Mouse (Mus musculus): ENCODE measurements at regions not wholly inside any gene's neighbourhood (a gene's known extent, or its start where the extent isn't known, plus 50 kb on each side); places are given as distances from the start of the nearest gene placed in this dataset.

- DNase-seq (no peak), ATAC-seq (no peak)
- no peaks in the 10 kb centered on the region for H3K9me3 ChIP-seq (ENCODE audit: low read length)
- H3K4me3 ChIP-seq (ENCODE audit: low read depth, low read length): no peak overlapping the region
- H3K27me3 ChIP-seq (ENCODE audit: insufficient read depth, low read length): no peaks in the 10 kb centered on the region
- TF ChIP-seq EP300 (IDR thresholded peaks at IDR 0.05; ENCODE audit: low read depth) (no peak), CTCF (IDR thresholded peaks at IDR 0.05; ENCODE audit: low read depth) (no peak)
- H3K9ac ChIP-seq (replicated peaks): no peak overlapping the region
- no peak overlapping the region for H3K27ac ChIP-seq (ENCODE audit: low read depth)
- no peak overlapping the region for H3K4me2 ChIP-seq (ENCODE audit: low read depth, low read length)
- H3K36me3 ChIP-seq (replicated peaks; ENCODE audit: insufficient read depth, low read length): no peaks in the 10 kb centered on the region
- WGBS (ENCODE audit: insufficient replicate concordance): 81% methylated on average over 10 of the region's 10 CpGs
- H3K4me1 ChIP-seq (ENCODE audit: insufficient read depth): peaks cover 11% of the 10 kb centered on the region
These were observed 56.4 kb downstream of the Cd24a start for GRCm38 (mm10) chr10:43634371-43635080.

GRCm38 (mm10) chr10:43641169-43641945 lies 63.3 kb downstream of the Cd24a start:
- Histone ChIP-seq H3K27ac (ENCODE audit: low read depth) (peak overlapping the region; percentile 37; the same call in 1 of the 2 replicates), H3K27me3 (ENCODE audit: insufficient read depth, low read length) (no peaks in the 10 kb centered on the region), H3K4me3 (ENCODE audit: low read depth, low read length) (no peak overlapping the region), H3K4me1 (ENCODE audit: insufficient read depth) (peaks cover 18% of the 10 kb centered on the region), H3K9me3 (ENCODE audit: low read length) (no peaks in the 10 kb centered on the region), H3K4me2 (ENCODE audit: low read depth, low read length) (no peak overlapping the region), H3K9ac (replicated peaks) (0 out of 2 replicates have a peak overlapping the region, but pooled peaks have one; percentile 3), H3K36me3 (replicated peaks; ENCODE audit: insufficient read depth, low read length) (no peaks in the 10 kb centered on the region)
- ATAC-seq (peak; percentile 74), DNase-seq (no peak)
- 28% methylated on average over 14 of the region's 14 CpGs for WGBS (ENCODE audit: insufficient replicate concordance)
- TF ChIP-seq EP300 (IDR thresholded peaks at IDR 0.05; ENCODE audit: low read depth) (no peak), CTCF (IDR thresholded peaks at IDR 0.05; ENCODE audit: low read depth) (no peak)

DNA sequence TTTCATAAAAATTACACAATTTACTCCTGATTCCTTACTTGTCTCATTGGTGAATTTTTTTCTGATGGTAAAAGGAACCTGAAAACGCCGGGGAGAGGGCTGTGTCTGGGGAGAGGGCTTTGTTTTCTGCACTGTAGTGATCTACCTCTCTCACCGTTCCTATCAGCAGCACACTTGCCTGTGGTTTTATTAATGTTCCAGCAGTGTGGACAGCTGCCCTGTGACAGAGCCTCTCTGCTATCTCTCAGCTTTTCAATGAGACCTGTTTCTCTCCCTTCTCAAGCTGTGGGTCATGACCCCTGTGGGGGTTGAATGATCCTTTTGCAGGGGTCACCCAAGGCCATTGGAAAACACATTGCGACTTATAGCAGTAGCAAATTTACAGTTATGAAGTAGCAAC lies 68.2 kb downstream of the Cd24a start:
- WGBS (ENCODE audit: insufficient replicate concordance): 42% methylated on average over 4 of the region's 4 CpGs
- DNase-seq (no peak), ATAC-seq (peak; percentile 74)
- Histone ChIP-seq H3K27ac (ENCODE audit: low read depth) (peak overlapping the region; percentile 37; the same call in 1 of the 2 replicates), H3K4me1 (ENCODE audit: insufficient read depth) (peaks cover 17% of the 10 kb centered on the region), H3K9ac (replicated peaks) (no peak overlapping the region), H3K27me3 (ENCODE audit: insufficient read depth, low read length) (no peaks in the 10 kb centered on the region), H3K9me3 (ENCODE audit: low read length) (no peaks in the 10 kb centered on the region), H3K36me3 (replicated peaks; ENCODE audit: insufficient read depth, low read length) (no peaks in the 10 kb centered on the region), H3K4me2 (ENCODE audit: low read depth, low read length) (no peak overlapping the region), H3K4me3 (ENCODE audit: low read depth, low read length) (no peak overlapping the region)
- TF ChIP-seq CTCF (IDR thresholded peaks at IDR 0.05; ENCODE audit: low read depth): no peak
- TF ChIP-seq EP300 (IDR thresholded peaks at IDR 0.05; ENCODE audit: low read depth): peak; percentile 78

GRCm38 (mm10) chr10:43646965-43647364 lies 68.9 kb downstream of the Cd24a start:
- Histone ChIP-seq H3K27ac (ENCODE audit: low read depth) (peak overlapping the region; percentile 37; the same call in 1 of the 2 replicates), H3K9ac (replicated peaks) (0 out of 2 replicates have a peak overlapping the region, but pooled peaks have one; percentile 42), H3K9me3 (ENCODE audit: low read length) (no peaks in the 10 kb centered on the region), H3K27me3 (ENCODE audit: insufficient read depth, low read length) (no peaks in the 10 kb centered on the region), H3K4me1 (ENCODE audit: insufficient read depth) (peaks cover 16% of the 10 kb centered on the region), H3K36me3 (replicated peaks; ENCODE audit: insufficient read depth, low read length) (no peaks in the 10 kb centered on the region), H3K4me2 (ENCODE audit: low read depth, low read length) (no peak overlapping the region), H3K4me3 (ENCODE audit: low read depth, low read length) (no peak overlapping the region)
- DNase-seq (no peak), ATAC-seq (peak; percentile 58)
- WGBS (ENCODE audit: insufficient replicate concordance): 50% methylated on average over 6 of the region's 6 CpGs
- peak; percentile 73; the same call in 1 of the 2 replicates for TF ChIP-seq EP300 (IDR thresholded peaks at IDR 0.05; ENCODE audit: low read depth)
- no peak for TF ChIP-seq CTCF (IDR thresholded peaks at IDR 0.05; ENCODE audit: low read depth)

DNA sequence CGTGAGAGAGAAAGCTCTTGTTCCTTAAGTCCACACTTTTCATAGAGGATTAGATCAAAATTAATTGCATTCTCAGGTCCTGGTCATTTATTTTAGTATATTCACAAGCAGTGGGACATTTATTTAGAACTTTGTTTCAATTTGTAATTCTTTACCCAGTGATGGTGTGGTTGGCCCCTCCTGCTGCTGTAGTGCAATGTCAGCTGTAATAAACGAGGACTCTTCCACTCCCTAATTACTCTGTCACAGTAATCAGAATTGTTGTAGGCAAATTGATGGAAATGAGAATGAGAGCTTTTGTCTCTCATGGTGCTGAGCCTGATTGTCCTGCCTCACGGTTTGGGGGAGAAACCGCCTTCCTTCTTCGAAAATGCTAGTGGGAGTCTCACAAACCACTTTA lies 70.1 kb downstream of the Cd24a start:
- no peaks in the 10 kb centered on the region for H3K36me3 ChIP-seq (replicated peaks; ENCODE audit: insufficient read depth, low read length)
- H3K27ac ChIP-seq (ENCODE audit: low read depth): peak overlapping the region; percentile 26; the same call in 1 of the 2 replicates
- WGBS (ENCODE audit: insufficient replicate concordance): 74% methylated on average over 5 of the region's 5 CpGs
- H3K9me3 ChIP-seq (ENCODE audit: low read length): no peaks in the 10 kb centered on the region
- H3K4me3 ChIP-seq (ENCODE audit: low read depth, low read length): no peak overlapping the region
- H3K4me2 ChIP-seq (ENCODE audit: low read depth, low read length): peak overlapping the region; percentile 44
- peaks cover 16% of the 10 kb centered on the region for H3K4me1 ChIP-seq (ENCODE audit: insufficient read depth)
- no peaks in the 10 kb centered on the region for H3K27me3 ChIP-seq (ENCODE audit: insufficient read depth, low read length)
- no peak overlapping the region for H3K9ac ChIP-seq (replicated peaks)
- ATAC-seq (no peak), DNase-seq (no peak)
- no peak for TF ChIP-seq EP300 (IDR thresholded peaks at IDR 0.05; ENCODE audit: low read depth)
- TF ChIP-seq CTCF (IDR thresholded peaks at IDR 0.05; ENCODE audit: low read depth): no peak

DNA sequence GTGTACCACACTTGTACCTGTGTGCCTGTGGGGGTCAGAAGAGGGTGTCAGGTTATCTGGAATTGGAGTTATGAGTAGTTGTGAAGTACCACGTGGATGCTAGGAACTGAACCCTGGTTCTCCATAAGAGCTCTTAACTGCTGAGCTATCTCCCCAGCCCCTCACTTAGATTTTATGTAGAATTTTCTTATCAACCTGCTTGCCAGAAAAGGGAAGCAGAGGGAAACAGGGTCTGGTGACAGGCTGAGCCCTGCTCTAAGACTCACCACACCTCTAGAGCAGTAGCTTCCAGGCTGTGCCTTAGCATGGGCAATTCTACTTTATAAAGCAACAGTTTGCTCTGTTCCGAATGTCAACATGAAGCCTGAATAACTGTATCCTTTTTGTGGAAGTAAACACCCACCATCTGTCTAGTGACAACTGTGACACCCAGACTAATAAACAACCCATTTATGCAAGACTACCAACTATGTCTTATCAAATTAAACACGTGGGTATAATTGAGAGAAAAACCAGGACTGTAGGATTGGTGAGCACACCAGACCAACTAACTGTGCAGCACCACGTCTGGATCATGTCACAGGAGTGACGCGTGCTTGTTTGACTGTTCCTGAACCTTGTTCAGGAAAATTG lies 70.8 kb downstream of the Cd24a start:
- Histone ChIP-seq H3K9me3 (ENCODE audit: low read length) (no peaks in the 10 kb centered on the region), H3K36me3 (replicated peaks; ENCODE audit: insufficient read depth, low read length) (no peaks in the 10 kb centered on the region), H3K4me1 (ENCODE audit: insufficient read depth) (peaks cover 16% of the 10 kb centered on the region), H3K27me3 (ENCODE audit: insufficient read depth, low read length) (no peaks in the 10 kb centered on the region), H3K4me3 (ENCODE audit: low read depth, low read length) (no peak overlapping the region), H3K9ac (replicated peaks) (no peak overlapping the region), H3K27ac (ENCODE audit: low read depth) (peak overlapping the region; percentile 18), H3K4me2 (ENCODE audit: low read depth, low read length) (no peak overlapping the region)
- ATAC-seq (peak; percentile 40), DNase-seq (no peak)
- 59% methylated on average over 6 of the region's 6 CpGs for WGBS (ENCODE audit: insufficient replicate concordance)
- TF ChIP-seq CTCF (IDR thresholded peaks at IDR 0.05; ENCODE audit: low read depth) (no peak), EP300 (IDR thresholded peaks at IDR 0.05; ENCODE audit: low read depth) (peak; percentile 26; the same call in 1 of the 2 replicates)
